Mouse (Mus musculus): Measurements from ENCODE around the gene Htr2b.

Htr2b gene

GRCm38 (mm10) chr1:86094413-86094812 lies 17.4 kb downstream of the Htr2b start:
- no peak for DNase-seq (ENCODE audit: low read depth, low spot score)

- no peak for DNase-seq (ENCODE audit: low read depth, low spot score)
Measured at GRCm38 (mm10) chr1:86076565-86076964, 35.2 kb downstream of the Htr2b start.

- peak; percentile 95 for DNase-seq (ENCODE audit: low read depth, low spot score)
Measured at GRCm38 (mm10) chr1:86064271-86064991, 47.3 kb downstream of the Htr2b start, which contains the start of gene Psmd1. TSS of gene Psmd1 (plus strand) at chr1:86064387.

- DNase-seq (ENCODE audit: low read depth, low spot score) = peak; percentile 76
Measured at GRCm38 (mm10) chr1:86062523-86062922, 49.2 kb downstream of the Htr2b start.

- DNase-seq (ENCODE audit: low read depth, low spot score) = peak; percentile 97
Measured at GRCm38 (mm10) chr1:86058856-86059769, 52.7 kb downstream of the Htr2b start.

- no peak for DNase-seq (ENCODE audit: low read depth, low spot score)
Measured at GRCm38 (mm10) chr1:86056284-86056683, 55.5 kb downstream of the Htr2b start.

GRCm38 (mm10) chr1:86054943-86055342 lies 56.8 kb downstream of the Htr2b start:
- no peak for DNase-seq (ENCODE audit: low read depth, low spot score)

GRCm38 (mm10) chr1:86053198-86053921 lies 58.4 kb downstream of the Htr2b start:
- DNase-seq (ENCODE audit: low read depth, low spot score) = no peak

Measured in ZHBTc4 (cell line).